Mouse (Mus musculus) liver, adult 2 months (tissue): ENCODE results near the gene Stpg3. TPM values are rescaled to one million over a fixed set of nuclear protein-coding genes. Genes with fewer than 3 reads are reported as not detected.

ENCODE experiments used
- DNase-seq: peaks from one replicate; pipeline ENCODE4 v3.0.0-alpha.2; 2011; ENCODE audit warnings: low read depth, low spot score; ENCODE audit errors: extremely low read depth
- H3K27ac ChIP-seq: fragments of 200-500 bp; replicated peaks from 2 replicates; pipeline ENCODE4 v1.5.1; 2012; ENCODE audit warnings: low read depth, mild to moderate bottlenecking, control low read depth, inconsistent platforms, low read length; ENCODE audit not compliant: insufficient read depth
- H3K27me3 ChIP-seq: fragments of 200-500 bp; 2 replicates; pipeline ENCODE4 v1.6.1; 2012; ENCODE audit warnings: mild to moderate bottlenecking, moderate library complexity, low read length, inconsistent platforms; ENCODE audit not compliant: control insufficient read depth, insufficient read depth
- H3K36me3 ChIP-seq: fragments of 200-500 bp; 2 replicates; pipeline ENCODE4 v1.6.1; 2012; ENCODE audit warnings: low read length, inconsistent platforms; ENCODE audit not compliant: control insufficient read depth, insufficient read depth
- H3K4me1 ChIP-seq: fragments of 200-500 bp; 2 replicates; pipeline ENCODE4 v1.6.1; 2011; ENCODE audit warnings: low read length; ENCODE audit not compliant: control insufficient read depth, insufficient read depth
- H3K4me3 ChIP-seq: fragments of 200-500 bp; 2 replicates; pipeline ENCODE4 v1.5.1; 2011; ENCODE audit warnings: low read depth, mild to moderate bottlenecking, control low read depth, low read length, moderate library complexity; ENCODE audit not compliant: insufficient read depth
- H3K79me2 ChIP-seq: fragments of 200-500 bp; 2 replicates; pipeline ENCODE4 v1.6.1; 2012; ENCODE audit warnings: inconsistent platforms, mild to moderate bottlenecking, low read length, moderate library complexity; ENCODE audit not compliant: control insufficient read depth, insufficient read depth
- H3K9ac ChIP-seq: fragments of 200-500 bp; 2 replicates; pipeline ENCODE4 v1.6.1; 2012; ENCODE audit warnings: low read depth, mild to moderate bottlenecking, control low read depth, inconsistent platforms, low read length
- CTCF ChIP-seq: fragments of 200-500 bp; IDR thresholded peaks from 2 replicates; pipeline ENCODE4 v1.5.1; 2011; ENCODE audit warnings: low read depth, low read length, control low read depth
- POLR2A ChIP-seq: fragments of 200-500 bp; IDR thresholded peaks from 2 replicates; pipeline ENCODE4 v1.6.1; 2011; ENCODE audit warnings: low read length, control low read depth; ENCODE audit not compliant: insufficient read depth; ENCODE audit errors: extremely low read depth
- WGBS: fragments of 180-500 bp; shearing (Covaris S2); methylation state at CpG from one replicate; pipeline ENCODE4 v1.1.7; 2018; 5-methylcytosine and 5-hydroxymethylcytosine counted together
- polyA plus RNA-seq: library from polyadenylated mRNA; depleted of rRNA; stranded (reverse); fragments of >200 nt; gene quantifications from 2 replicates; pipeline ENCODE4 v1.2.3, GENCODE M21; 2012; rRNA removed
- total RNA-seq: library from RNA; depleted of rRNA; stranded (reverse); fragments of >200 nt; gene quantifications from 2 replicates; pipeline ENCODE4 v1.2.3, GENCODE M21; 2014; rRNA removed

Stpg3 gene
- total RNA-seq (not detected in 2 replicates), polyA plus RNA-seq (not detected in 2 replicates)

DNA sequence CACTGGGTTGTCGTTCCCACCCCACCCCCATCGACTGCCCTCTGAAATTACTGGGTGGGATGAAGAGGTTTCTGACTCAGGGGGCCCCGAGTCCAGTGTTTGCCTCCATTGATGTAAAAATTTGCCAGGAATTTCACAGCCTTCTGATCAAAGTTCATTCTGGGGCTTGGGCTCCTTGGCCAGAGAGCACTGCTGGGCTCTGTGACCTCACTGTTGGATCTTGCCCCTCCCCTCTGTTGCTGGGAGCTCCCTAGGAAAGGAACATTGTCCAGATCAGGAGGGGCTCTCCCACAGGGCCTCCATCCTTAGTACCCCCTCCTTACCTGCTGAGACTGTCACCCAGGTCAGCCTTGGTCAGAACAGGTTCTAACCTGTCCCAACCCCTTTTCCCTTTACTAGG lies at the start of gene Stpg3:
Gene Stpg3 (minus strand): TSS at position 194 of the 400 bp plus-strand sequence.
- H3K9ac ChIP-seq, result no peak within 1 kb of the TSS
- H3K36me3 ChIP-seq, result no peaks in the 10 kb centered on the region
- H3K4me3 ChIP-seq, result no peak within 1 kb of the TSS
- no peak for DNase-seq
- 66% methylated on average over 3 of the region's 3 CpGs for WGBS
- TF ChIP-seq POLR2A, result no peak
- no peak for TF ChIP-seq CTCF
- peaks cover 16% of the 10 kb centered on the region; the same call in 1 of the 2 replicates for H3K79me2 ChIP-seq
- H3K27ac ChIP-seq, result no peak within 1 kb of the TSS
- no peaks in the 10 kb centered on the region for H3K27me3 ChIP-seq
- H3K4me1 ChIP-seq, result peaks cover 10% of the 10 kb centered on the region

DNA sequence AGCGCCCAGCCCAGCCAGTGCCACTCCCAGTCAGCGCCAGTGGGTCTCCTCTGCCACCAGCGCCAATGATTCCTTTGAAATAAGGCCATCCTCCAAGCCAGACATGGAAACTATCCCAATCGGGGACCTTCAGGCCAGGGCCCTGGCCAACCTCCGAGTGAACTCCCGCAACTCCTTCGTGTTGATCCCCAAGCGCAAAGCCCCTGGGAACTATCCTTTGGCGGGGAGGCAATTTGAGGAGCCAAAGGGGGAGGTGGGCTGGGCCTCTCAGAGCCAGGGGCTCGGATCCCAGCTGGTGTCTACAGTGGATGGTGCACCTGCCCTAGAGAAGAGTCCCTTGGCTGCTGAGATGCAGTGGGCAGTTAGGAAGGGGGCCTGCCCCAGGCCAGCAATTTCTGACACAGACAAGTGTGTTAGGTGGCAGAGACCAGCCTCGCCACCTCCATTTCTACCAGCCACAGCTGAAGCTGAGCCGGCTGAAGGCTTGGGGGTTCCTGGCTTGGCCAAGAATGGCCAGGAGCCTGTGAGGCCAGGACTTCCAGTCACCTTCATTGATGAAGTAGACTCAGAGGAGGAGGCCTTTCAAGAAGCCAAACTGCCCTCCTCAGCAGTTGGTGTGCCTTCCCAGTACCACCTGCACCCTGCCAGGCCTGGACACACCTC lies 49.3 kb upstream of the Stpg3 start:
- H3K9ac ChIP-seq, result peak overlapping the region; percentile 78; the same call in 1 of the 2 replicates
- H3K27me3 ChIP-seq, result no peaks in the 10 kb centered on the region
- no peaks in the 10 kb centered on the region for H3K36me3 ChIP-seq
- no peak for DNase-seq
- H3K4me1 ChIP-seq, result peaks cover 17% of the 10 kb centered on the region
- peaks cover 9% of the 10 kb centered on the region; the same call in 1 of the 2 replicates for H3K79me2 ChIP-seq
- H3K4me3 ChIP-seq, result peak overlapping the region; percentile 79; the same call in 1 of the 2 replicates
- WGBS, result 47% methylated on average over 12 of the region's 12 CpGs
- TF ChIP-seq POLR2A, result no peak
- TF ChIP-seq CTCF, result no peak
- H3K27ac ChIP-seq, result no peak overlapping the region

DNA sequence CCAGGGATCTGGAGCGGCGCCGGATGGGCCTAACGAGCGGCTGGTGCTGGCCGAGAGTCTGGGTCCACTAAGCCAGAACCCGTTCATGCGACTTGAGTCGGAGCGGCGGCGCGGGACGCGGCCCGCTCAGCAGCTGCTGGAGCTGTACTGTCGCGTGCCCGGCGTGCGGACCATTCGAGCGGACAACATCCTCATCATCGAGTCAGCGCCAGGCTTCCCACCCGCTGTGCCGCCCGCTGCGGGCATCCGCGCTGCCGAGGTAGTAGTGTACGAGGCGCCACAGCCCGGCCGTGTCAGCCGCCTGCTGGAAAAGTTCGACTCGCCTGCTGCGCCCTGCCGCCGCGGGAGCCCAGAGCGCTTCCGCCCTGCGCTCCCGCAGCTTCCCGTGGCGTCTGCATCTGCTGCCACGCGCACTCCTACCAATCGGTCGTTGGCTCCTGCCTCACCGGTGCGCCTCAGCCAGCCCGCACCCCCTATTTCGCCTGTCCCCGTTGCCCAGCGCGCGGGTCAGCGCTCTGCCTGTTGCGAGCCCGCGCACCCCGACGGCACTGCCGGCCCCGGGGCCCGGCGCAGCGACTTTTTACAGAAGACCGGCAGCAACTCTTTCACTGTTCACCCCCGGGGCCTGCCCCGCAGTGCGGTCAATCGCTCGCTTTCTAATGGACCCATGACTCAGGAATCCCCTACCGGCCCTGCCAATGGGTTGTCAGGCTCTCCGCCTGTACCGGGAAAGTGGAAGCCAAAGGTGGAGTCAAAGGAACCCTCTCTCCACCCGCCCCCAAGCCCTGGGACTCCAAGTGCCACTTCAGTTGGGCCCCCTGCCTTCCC lies 48.6 kb upstream of the Stpg3 start:
- under 1% methylated on average over 82 of the region's 82 CpGs for WGBS
- Histone ChIP-seq H3K36me3 (no peaks in the 10 kb centered on the region), H3K4me1 (peaks cover 17% of the 10 kb centered on the region), H3K79me2 (peaks cover 9% of the 10 kb centered on the region; the same call in 1 of the 2 replicates), H3K27ac (0 out of 2 replicates have a peak overlapping the region, but pooled peaks have one; percentile 3), H3K4me3 (peak overlapping the region; percentile 79), H3K9ac (peak overlapping the region; percentile 78), H3K27me3 (no peaks in the 10 kb centered on the region)
- no peak for TF ChIP-seq POLR2A
- TF ChIP-seq CTCF, result no peak
- peak; percentile 21 for DNase-seq

DNA sequence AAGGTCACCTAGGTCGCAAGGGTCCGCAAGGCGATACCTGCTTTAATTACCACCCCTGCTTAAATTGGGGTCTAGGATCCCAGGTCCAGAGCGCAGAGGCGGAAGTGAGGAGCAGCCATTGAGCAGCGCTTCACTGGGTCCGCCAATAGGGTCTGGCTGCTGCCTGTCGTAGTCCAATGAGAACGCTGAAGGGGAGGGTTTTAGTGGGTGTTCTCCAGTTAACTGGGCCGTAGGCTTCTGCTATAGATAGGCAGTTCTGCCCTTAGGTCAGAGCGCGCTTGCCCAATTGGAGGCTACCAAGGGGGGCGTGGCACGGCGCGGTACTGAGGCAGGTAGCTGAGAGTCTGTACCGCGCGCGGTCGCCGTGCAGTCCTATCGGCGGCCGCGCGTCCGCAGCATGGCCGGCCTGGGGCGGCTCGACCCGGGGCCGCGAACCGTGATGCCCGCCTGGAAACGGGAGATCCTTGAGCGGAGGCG lies 47.9 kb upstream of the Stpg3 start, which contains the start of gene Tprn:
Gene Tprn (plus strand): TSS at position 328 of the 477 bp plus-strand sequence.
- Histone ChIP-seq H3K27me3 (no peaks in the 10 kb centered on the region), H3K9ac (peak within 1 kb of the TSS; percentile 78), H3K27ac (peak within 1 kb of the TSS; percentile 49), H3K4me3 (peak within 1 kb of the TSS; percentile 79), H3K4me1 (peaks cover 17% of the 10 kb centered on the region), H3K36me3 (no peaks in the 10 kb centered on the region), H3K79me2 (peaks cover 9% of the 10 kb centered on the region; the same call in 1 of the 2 replicates)
- peak; percentile 97 for DNase-seq
- TF ChIP-seq POLR2A, result peak; percentile 72; the same call in 1 of the 2 replicates
- no peak for TF ChIP-seq CTCF
- under 1% methylated on average over 39 of the region's 39 CpGs for WGBS

DNA sequence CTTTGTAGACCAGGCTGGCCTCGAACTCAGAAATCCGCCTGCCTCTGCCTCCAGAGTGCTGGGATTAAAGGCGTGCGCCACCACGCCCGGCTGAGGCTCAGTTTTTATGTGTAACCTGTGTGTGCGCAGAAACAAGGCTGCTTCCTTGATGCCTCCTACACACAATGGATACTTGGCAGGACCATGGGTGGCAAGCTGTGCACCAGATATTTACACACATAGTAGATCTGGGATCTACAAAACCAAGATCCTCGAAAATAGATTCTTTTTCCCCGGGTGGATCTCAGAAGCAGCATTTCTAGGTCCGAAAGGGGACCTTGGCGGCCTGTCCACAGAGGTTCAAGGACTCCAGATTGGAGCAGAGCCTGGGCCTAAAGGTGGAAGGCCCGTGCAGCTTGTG lies 47.4 kb upstream of the Stpg3 start:
- peaks cover 9% of the 10 kb centered on the region; the same call in 1 of the 2 replicates for H3K79me2 ChIP-seq
- H3K27ac ChIP-seq, result peak overlapping the region; percentile 49
- peaks cover 15% of the 10 kb centered on the region for H3K4me1 ChIP-seq
- WGBS, result 37% methylated on average over 12 of the region's 12 CpGs
- DNase-seq, result no peak
- no peaks in the 10 kb centered on the region for H3K27me3 ChIP-seq
- no peaks in the 10 kb centered on the region for H3K36me3 ChIP-seq
- TF ChIP-seq POLR2A (no peak), CTCF (no peak)
- H3K9ac ChIP-seq, result peak overlapping the region; percentile 63
- peak overlapping the region; percentile 53 for H3K4me3 ChIP-seq
